Mouse (Mus musculus): ENCODE measurements around the gene Dglucy.

Dglucy gene

GRCm38 (mm10) chr12:100878556-100878955 is 99.7 kb downstream of the Dglucy start:
- peak; percentile 10 for DNase-seq (ENCODE audit: low spot score)

- peak; percentile 42 for DNase-seq (ENCODE audit: low spot score)
Measured at GRCm38 (mm10) chr12:100883168-100883567, 104.3 kb downstream of the Dglucy start.

DNA sequence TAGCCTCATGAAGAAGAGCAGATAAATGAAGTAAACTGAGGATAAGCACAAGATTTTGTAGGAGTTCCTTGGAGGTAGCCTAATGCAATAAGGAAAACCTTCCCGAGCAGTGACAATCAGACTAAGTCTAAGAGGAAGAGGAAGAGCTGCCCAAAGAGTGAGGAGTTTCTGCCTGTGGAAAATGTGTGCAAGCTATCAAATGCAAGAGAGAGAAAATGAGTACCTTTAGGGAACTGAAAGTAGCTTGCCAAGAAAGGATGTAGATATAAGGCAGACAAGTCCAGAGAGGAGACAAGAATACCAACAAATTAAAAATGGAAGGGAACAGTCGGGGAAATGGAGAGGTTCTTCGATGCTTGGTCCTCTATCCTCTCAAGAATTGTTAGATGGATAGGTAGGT is 106.7 kb downstream of the Dglucy start:
- no peak for DNase-seq (ENCODE audit: low spot score)

DNA sequence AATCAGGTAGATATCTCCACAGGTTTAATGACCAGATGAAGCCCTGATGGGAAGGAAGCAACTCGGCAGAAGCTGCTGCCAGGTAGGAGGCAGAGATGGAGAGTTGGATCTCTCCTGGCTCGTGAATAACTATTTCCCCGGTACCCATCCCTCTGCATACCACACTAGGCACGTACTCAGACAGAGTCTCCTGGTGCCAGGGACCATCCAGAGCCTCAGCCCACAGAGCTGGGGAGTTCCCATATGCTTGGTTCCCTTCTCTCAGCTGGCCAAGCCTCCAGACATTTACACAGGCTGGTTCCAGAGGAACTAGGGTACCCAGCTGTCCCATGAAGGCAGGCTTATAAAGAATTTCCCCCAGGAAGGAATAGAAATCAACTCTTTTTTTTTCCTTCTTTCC is 108.0 kb downstream of the Dglucy start:
- DNase-seq (ENCODE audit: low spot score), result no peak

DNA sequence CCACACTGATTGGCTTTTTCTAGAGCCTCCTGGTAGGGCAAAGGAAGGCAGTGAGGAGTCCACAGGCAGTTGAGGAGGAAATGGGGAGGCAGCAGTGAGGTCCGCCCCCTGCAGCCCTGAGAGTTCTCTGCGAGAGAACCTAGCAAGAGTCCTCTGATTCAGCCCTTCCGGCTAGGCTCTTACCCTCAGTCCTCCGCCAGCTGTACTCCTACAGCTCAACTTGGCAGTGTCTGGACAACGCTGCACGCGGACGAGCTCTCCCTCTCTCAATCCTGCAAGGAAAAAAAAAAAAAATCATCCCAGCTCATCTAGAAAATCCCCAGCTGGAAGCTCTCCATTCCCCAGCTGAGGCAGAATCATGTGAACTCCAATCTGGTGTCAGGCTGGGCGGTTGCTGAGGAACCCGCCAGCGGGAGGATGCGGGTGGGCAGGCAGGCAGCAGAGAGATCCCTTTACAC is 109.0 kb downstream of the Dglucy start:
- peak; percentile 22 for DNase-seq (ENCODE audit: low spot score)

GRCm38 (mm10) chr12:100890548-100890947 is 111.7 kb downstream of the Dglucy start:
- no peak for DNase-seq (ENCODE audit: low spot score)

DNA sequence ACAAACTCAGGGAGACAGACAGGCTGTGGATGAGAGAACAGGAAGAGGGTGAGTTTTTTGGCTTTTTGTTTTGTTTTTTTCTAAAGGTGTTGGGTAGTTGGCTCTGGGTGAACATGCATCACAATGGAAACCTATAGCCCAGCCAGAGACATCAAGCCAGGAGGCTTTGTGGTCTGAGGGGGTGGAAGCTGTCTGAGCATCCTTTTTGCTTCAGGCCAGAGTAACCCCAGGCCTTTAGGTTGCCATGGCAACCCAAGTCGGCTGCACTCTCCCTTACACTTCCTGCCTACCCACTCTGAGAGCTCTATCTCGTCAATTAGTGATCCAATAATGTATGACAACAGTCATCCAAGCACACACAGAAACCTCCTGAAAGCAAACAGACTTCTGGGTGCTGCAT is 116.6 kb downstream of the Dglucy start:
- DNase-seq (ENCODE audit: low spot score), result no peak

- DNase-seq (ENCODE audit: low spot score), result no peak
Measured at GRCm38 (mm10) chr12:100896661-100897060, 117.8 kb downstream of the Dglucy start.

DNA sequence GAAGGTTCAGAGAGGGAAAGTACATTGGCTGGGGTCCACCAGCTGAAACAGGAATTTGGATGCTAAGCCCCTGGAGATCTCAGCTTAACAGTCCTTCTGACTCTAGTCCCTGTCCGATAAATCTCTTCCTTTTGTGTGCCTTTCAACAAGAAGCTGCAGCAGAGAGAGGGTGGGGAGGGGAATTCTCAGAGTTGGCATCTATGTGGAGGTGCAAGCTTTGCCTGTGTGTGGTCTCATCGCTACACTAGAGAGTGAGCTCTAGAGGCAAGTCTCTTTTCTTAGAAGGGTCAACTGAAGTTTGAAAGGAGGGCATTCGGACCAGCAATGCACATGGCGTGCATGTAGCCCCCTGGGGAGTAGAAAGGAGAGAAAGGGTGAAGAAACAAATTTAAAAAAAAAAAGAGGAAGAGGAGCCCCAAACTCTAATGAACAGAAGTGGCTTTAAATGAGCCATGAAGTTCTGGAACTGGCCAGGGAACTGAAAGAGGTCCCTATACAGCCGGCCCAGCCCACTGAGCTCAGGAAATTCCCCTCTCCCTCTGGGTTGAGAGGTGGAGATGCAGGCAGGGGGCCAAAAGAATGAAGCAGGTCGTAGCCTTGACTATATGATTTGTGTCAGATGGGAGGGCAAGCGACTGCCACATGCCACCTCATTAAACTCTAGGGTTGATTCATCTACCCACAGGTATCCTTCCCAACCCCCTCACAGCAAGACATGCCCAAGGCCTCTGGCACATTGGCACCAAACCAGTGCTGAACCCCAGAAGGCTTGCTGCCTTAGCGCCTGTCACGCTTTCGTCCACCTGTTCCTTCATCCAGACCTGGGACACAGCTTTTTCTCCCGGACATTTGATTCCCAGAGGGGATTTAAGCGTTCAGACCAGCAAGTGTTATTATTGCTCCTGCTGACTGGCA is 119.1 kb downstream of the Dglucy start:
- DNase-seq (ENCODE audit: low spot score), result no peak

DNA sequence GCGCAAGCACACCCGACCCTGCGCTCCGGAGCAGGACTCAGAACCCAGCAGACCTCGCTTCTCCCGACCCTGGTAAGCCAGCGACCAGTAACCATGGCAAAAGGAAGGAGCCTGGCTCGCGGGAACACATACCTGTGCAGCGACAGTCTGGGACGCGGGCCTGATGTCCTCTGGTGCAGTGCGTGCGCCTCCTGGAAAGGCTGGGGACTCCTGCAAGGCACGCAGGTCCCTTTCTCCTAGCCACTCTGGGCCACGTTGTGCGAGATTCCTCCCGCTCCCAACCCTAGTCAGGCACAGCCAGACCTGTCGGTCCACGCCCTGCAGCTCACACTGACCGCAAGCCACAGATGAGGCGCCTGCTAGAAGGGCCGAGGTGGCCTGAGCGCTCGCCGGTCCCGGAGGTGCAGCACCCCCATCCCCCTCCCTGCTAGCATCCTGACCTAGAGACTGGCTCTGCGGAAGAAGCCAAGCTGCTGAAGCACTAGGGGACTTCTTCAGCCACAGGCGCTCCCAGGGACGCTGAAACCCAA is 120.3 kb downstream of the Dglucy start:
- DNase-seq (ENCODE audit: low spot score), result no peak

- no peak for DNase-seq (ENCODE audit: low spot score)
Measured at GRCm38 (mm10) chr12:100900901-100901300, 122.0 kb downstream of the Dglucy start.

DNA sequence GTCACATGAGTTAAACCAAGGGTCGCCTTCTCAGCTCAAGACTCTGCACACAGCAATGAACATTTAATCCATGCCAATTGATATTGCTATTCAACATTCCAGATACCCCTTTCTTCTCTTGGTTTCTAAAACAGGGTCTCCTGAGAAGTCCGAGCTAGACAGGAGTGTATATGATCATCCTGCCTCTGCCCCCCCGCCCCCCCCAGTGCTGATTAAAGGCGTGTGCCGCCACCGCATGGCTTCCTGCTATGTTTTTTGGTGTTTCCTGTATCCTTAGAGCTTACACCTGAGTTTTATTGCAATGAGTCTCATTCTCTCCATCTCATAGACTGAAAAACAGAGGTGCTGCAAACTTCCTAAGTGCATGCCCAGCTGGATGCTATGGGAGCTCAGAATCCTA is 122.5 kb downstream of the Dglucy start:
- no peak for DNase-seq (ENCODE audit: low spot score)

GRCm38 (mm10) chr12:100903761-100904160 is 124.9 kb downstream of the Dglucy start:
- peak; percentile 33 for DNase-seq (ENCODE audit: low spot score)

GRCm38 (mm10) chr12:100906861-100907260 is 128.0 kb downstream of the Dglucy start:
- DNase-seq (ENCODE audit: low spot score), result no peak

DNA sequence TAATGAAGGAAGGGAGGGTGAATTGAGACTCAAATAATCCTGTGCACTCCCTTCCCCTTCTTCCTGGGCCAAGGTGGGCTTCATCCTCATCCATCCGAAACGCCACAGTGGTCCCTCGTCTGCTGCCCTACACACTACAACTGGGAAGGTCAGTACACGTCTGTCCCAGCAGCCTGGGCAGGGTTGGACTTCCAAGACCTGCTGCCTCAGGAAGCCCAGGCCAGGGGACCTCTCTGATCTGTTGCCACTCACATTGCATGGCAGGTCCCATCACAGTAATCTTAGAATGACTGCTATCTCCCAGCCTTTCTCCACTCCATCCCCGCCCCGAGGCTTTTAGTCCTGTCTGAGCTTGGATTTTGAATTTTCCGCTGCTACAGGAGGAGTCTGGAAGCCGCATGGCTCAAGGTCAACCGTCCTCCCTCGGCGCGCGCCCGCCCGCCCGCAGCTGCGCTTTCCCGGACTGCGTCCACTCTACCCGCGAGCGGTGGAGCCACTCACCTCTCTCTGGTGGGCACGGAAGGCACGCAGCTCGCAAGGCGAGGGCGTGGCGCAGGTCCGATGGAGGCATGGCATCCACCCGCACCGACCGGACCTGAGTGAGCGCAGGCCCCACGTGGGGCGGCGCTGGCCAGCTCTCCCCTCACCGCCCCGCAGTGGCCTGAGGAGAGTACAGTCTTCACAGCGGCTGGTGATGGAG is 128.9 kb downstream of the Dglucy start, which contains the start of gene Gpr68:
Gene Gpr68, minus strand, starts transcription at position 601 of the 700 bp plus-strand sequence.
- DNase-seq (ENCODE audit: low spot score), result no peak

DNA sequence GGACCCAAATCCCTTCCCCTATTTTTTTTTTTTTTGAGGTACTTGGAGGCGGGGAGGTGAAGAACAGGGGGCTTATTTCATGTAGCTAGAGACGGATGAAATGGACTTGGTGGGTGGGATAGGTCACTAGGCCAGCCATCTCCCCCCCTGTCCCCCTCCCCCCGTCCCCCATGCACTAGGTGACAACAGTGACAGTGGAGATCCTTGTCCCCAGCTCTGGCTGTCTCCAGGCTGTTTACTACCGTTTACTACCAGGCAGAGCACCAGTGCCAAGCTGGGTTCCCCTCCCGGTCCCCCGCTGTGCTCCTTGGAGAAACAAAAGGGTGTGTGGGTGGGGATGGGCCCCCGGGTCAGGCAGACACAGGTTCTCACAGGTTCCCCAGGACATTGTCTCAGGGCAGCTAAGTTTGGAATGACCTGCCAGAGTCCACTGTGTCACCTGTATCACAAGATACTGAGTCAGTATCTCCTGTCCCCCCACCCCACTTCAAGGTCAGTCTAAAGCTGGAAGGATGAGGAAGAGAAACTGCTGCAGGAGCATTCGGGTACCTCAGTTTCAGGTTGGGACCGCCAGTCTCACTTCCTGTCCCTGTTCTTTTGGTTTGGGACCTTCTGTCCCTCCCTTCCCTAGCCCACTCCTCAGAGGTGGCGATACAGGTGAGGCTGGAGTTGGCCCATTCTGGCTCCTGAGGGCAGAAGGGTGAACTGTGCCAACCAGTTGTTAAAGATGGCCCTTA is 129.6 kb downstream of the Dglucy start:
- DNase-seq (ENCODE audit: low spot score), result no peak

DNA sequence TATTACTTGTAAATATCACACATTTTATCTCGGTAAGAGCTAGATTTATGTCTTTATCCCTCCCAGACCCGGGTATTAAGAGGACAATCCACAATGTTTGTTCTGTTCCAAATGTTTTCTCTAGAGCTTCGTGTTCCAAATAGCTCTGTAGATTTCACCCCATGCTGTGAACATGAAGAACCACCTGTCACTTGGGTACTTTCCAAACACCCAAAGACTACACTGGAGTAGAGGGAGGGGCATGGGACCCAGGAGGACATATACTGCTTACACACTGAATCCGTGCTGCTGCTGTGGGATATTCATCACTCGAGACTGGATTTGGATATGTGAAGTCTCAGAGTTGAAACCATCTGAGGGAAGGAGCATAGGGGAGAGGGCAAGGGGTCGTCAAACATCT is 130.9 kb downstream of the Dglucy start:
- no peak for DNase-seq (ENCODE audit: low spot score)

DNA sequence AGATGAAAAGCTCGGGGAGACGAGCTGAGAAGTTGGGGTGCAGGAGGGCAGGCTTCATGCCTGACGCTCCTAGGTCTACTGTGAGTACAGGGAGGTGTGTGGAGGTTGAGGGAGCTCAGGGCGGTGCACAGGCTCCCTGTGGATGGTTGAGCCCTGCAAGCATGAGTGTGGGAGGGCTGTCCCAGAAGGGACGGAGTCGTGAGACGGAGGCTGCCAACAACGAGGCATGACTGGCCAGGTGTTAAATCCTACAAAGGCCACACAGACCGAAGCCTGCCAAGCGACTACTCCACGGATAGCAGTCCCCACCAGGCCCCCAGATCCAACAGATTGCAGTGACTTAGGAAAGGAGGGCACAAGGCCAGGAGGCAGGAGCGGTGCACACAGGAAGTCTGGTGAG is 131.9 kb downstream of the Dglucy start:
- DNase-seq (ENCODE audit: low spot score), result no peak

DNA sequence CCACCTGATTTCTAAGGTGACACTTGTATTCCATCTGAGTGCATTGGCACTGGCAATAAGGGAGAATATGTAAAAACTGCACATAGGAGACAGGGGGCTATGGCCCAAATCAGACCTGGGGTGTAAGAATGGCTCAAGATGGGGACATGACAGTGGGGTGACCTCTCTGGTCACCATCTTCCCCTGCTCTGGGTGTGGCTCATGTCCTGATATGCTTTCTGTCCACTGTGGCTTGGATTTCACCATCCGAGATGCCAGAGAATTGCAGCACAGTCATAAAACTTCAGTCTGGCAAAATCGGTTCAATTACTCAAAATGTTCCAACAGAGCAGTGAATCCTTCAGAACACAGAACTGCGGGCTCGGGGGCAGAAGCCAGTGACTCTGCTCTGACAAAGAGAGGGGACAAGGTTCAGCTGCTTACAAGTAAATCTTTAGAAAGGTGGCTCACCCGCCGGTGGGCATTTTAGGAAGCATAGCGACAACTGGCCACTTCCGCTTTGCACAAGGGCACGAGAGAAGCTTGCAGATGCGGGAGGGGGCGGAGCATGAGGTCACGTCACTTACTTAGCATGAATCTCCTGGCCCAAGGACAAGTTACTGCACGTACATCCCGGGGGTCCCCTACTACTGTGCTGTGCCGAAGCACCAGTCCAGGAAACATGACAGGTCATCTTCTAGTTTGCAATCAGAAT is 145.9 kb downstream of the Dglucy start:
- DNase-seq (ENCODE audit: low spot score), result no peak

- DNase-seq (ENCODE audit: low spot score), result peak; percentile 72
Measured at GRCm38 (mm10) chr12:100925644-100926619, 147.1 kb downstream of the Dglucy start.
